Mouse (Mus musculus) ES-Bruce4 (cell line): ENCODE measurements around the gene Tnfrsf13b. TPM values are rescaled to one million over a fixed set of nuclear protein-coding genes. Genes with fewer than 3 reads are reported as not detected.

ENCODE experiments used
- H3K27ac ChIP-seq: 2 replicates; pipeline ENCODE4 v1.5.1; 2012; ENCODE audit warnings: low read length, inconsistent platforms; ENCODE audit not compliant: insufficient read depth
- H3K27me3 ChIP-seq: 2 replicates; pipeline ENCODE4 v1.6.1; 2012; ENCODE audit warnings: mild to moderate bottlenecking, low read length, inconsistent platforms; ENCODE audit not compliant: control insufficient read depth, poor library complexity, insufficient read depth, severe bottlenecking
- H3K36me3 ChIP-seq: 2 replicates; pipeline ENCODE4 v1.6.1; 2012; ENCODE audit warnings: inconsistent platforms, mild to moderate bottlenecking, low read length, moderate library complexity; ENCODE audit not compliant: control insufficient read depth, poor library complexity, insufficient read depth, severe bottlenecking
- H3K4me1 ChIP-seq: one replicate; pipeline ENCODE4 v1.8.1; 2011; ENCODE audit warnings: low read length; ENCODE audit not compliant: control insufficient read depth, insufficient read depth
- H3K4me3 ChIP-seq: 2 replicates; pipeline ENCODE4 v1.5.1; 2011; ENCODE audit warnings: low read depth, mild to moderate bottlenecking, low read length
- H3K9ac ChIP-seq: 2 replicates; pipeline ENCODE4 v1.6.1; 2012; ENCODE audit warnings: low read depth, mild to moderate bottlenecking, inconsistent platforms; ENCODE audit not compliant: poor library complexity, severe bottlenecking
- H3K9me3 ChIP-seq: replicated peaks from 2 replicates; pipeline ENCODE4 v1.6.1; 2012; ENCODE audit warnings: mild to moderate bottlenecking, low read length, inconsistent platforms; ENCODE audit not compliant: control insufficient read depth, poor library complexity, insufficient read depth, severe bottlenecking
- CTCF ChIP-seq: IDR thresholded peaks from one replicate; pipeline ENCODE4 v1.8.1; 2011; ENCODE audit warnings: low read depth, low read length
- EP300 ChIP-seq: IDR thresholded peaks from 2 replicates; pipeline ENCODE4 v1.6.1; 2011; ENCODE audit warnings: low read depth, low read length; ENCODE audit not compliant: insufficient read depth
- POLR2A ChIP-seq: IDR thresholded peaks from one replicate; pipeline ENCODE4 v1.8.1; 2011; ENCODE audit warnings: low read length; ENCODE audit not compliant: insufficient read depth
- polyA plus RNA-seq: library from polyadenylated mRNA; stranded (reverse); fragments of >200 nt; gene quantifications from 2 replicates; pipeline ENCODE4 v1.2.4, GENCODE M21; 2011; ENCODE audit warnings: low read depth; ENCODE audit not compliant: missing spikeins, insufficient read depth, insufficient read length

The Tnfrsf13b gene
- polyA plus RNA-seq, 1 experiment, result not detected

GRCm38 (mm10) chr11:61102397-61103339, 23.9 kb upstream of the Tnfrsf13b start:
- Histone ChIP-seq H3K9me3 (no peaks in the 10 kb centered on the region), H3K9ac (no peak overlapping the region), H3K36me3 (no peaks in the 10 kb centered on the region), H3K27me3 (0 out of 2 replicates have a peak, but pooled peaks cover 3% of the 10 kb centered on the region), H3K27ac (no peak overlapping the region), H3K4me1 (peaks cover 9% of the 10 kb centered on the region), H3K4me3 (no peak overlapping the region)
- TF ChIP-seq EP300 (no peak), CTCF (no peak), POLR2A (no peak)

DNA sequence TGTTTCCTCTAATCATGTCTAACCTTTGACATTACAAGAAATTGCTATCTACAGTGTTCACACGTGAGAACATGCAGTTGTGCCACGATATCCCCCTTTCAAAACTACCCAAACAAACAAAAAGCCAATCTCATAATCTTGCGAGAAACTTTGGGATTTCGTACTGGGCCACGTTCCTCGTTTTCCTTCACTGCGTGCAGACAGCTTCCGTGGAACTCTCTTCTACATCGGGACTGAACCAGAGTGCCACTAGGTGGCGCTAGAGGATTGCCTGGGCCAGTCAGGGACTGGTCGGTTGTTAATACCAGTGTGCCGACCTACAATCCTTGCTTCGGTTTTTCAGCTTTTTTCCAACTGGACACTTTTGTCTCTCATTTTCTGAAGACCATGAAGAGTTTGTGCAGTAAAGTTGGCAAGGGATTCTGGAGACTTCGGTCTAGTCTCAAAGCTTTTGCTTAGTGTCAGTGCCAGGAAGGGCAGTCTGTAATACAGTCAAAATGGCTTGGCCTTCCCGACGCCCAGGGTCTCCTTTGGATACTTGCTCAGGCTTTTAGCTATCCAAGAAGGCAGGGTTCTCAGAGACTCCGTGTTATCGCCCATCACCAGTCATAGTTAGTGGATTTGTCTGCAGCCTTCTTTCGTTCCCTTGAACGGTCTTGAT, 22.2 kb upstream of the Tnfrsf13b start:
- Histone ChIP-seq H3K36me3 (no peaks in the 10 kb centered on the region), H3K9me3 (no peaks in the 10 kb centered on the region), H3K4me3 (no peak overlapping the region), H3K27ac (no peak overlapping the region), H3K4me1 (peaks cover 9% of the 10 kb centered on the region), H3K27me3 (0 out of 2 replicates have a peak, but pooled peaks cover 3% of the 10 kb centered on the region), H3K9ac (no peak overlapping the region)
- TF ChIP-seq POLR2A (no peak), EP300 (no peak), CTCF (peak; percentile 99)

GRCm38 (mm10) chr11:61108911-61109361, 17.6 kb upstream of the Tnfrsf13b start:
- H3K9me3 ChIP-seq, result no peaks in the 10 kb centered on the region
- 0 out of 2 replicates have a peak, but pooled peaks cover 3% of the 10 kb centered on the region for H3K27me3 ChIP-seq
- no peak overlapping the region for H3K9ac ChIP-seq
- peaks cover 6% of the 10 kb centered on the region for H3K4me1 ChIP-seq
- no peak overlapping the region for H3K4me3 ChIP-seq
- TF ChIP-seq POLR2A (no peak), EP300 (no peak), CTCF (no peak)
- H3K27ac ChIP-seq, result no peak overlapping the region
- H3K36me3 ChIP-seq, result no peaks in the 10 kb centered on the region

- 0 out of 2 replicates have a peak, but pooled peaks cover 1% of the 10 kb centered on the region for H3K27me3 ChIP-seq
- no peak overlapping the region for H3K27ac ChIP-seq
- no peak overlapping the region for H3K4me3 ChIP-seq
- no peak overlapping the region for H3K9ac ChIP-seq
- no peaks in the 10 kb centered on the region for H3K36me3 ChIP-seq
- no peak for TF ChIP-seq CTCF
- no peak for TF ChIP-seq POLR2A
- TF ChIP-seq EP300, result no peak
- peaks cover 6% of the 10 kb centered on the region for H3K4me1 ChIP-seq
- no peaks in the 10 kb centered on the region for H3K9me3 ChIP-seq
Observed at GRCm38 (mm10) chr11:61109707-61110106, 16.8 kb upstream of the Tnfrsf13b start.

GRCm38 (mm10) chr11:61110113-61110512, 16.4 kb upstream of the Tnfrsf13b start:
- no peaks in the 10 kb centered on the region for H3K9me3 ChIP-seq
- H3K27ac ChIP-seq, result no peak overlapping the region
- no peak overlapping the region for H3K9ac ChIP-seq
- no peak overlapping the region for H3K4me3 ChIP-seq
- H3K36me3 ChIP-seq, result no peaks in the 10 kb centered on the region
- TF ChIP-seq EP300 (no peak), CTCF (no peak), POLR2A (no peak)
- peaks cover 5% of the 10 kb centered on the region for H3K4me1 ChIP-seq
- H3K27me3 ChIP-seq, result no peaks in the 10 kb centered on the region

DNA sequence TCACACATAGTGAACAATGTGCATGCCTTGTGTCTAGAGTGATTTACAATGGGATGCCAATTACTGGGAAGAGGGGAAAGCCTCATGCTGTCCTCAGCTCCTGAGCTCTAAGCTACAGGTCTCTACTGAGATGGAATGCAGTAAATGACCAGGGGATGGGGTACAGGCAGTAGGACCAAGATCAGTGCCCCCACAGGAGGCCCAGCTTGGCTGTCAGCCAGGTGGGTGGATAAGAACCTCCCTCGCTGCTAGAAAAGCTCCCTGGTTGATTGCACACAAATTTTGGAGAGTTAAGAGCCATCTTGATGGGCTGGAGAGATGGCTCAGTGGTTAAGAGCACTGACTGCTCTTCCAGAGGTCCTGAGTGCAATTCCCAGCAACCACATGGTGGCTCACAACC, 15.6 kb upstream of the Tnfrsf13b start:
- no peak overlapping the region for H3K4me3 ChIP-seq
- TF ChIP-seq CTCF, result no peak
- TF ChIP-seq EP300, result no peak
- TF ChIP-seq POLR2A, result no peak
- peaks cover 4% of the 10 kb centered on the region for H3K4me1 ChIP-seq
- H3K36me3 ChIP-seq, result no peaks in the 10 kb centered on the region
- no peak overlapping the region for H3K27ac ChIP-seq
- H3K27me3 ChIP-seq, result no peaks in the 10 kb centered on the region
- no peaks in the 10 kb centered on the region for H3K9me3 ChIP-seq
- H3K9ac ChIP-seq, result no peak overlapping the region
